Comparison of ENCODE assay signal across 11 mouse cellular contexts in the genomic region with DNA sequence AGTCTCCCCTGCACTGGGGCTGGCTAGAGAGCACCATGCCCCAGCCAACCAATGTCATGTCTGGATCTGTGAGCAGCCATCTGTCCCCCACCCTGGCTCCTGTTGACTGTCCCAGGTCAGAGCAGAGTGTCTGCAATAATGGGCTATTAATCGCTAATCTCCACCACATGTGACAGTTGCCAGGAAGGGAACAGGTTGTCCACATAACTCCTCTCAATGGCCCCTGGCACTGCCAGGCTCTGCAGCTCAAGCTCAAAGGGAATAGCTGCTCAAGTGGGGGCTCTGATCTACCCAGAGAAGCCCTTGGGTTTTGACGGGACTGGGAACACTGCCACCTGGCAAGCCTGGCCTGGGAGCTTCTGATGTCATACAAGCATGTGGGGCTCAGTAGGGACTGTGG.
DNase-seq lines count a peak whose midpoint lies in the region; ATAC-seq and TF ChIP-seq lines count a peak whose summit lies in the region.
"Had no signal": no experiment of that assay in that cellular context is flagged by ENCODE, and none has a peak within 500 bp of the region (broad histone marks: within the 10 kb centered on the region; RNA-seq: fewer than 3 reads in every experiment).

No protein-coding gene starts in this region.

- H3K9me3 ChIP-seq in neural tube, embryonic 13.5 days, result no peaks in the 10 kb centered on the region
- H3K9me3 ChIP-seq in midbrain, postnatal 0 days (ENCODE audit: low read length), result no peaks in the 10 kb centered on the region

- no peak for TF ChIP-seq CTCF in midbrain, postnatal 0 days (IDR thresholded peaks at IDR 0.05)

- 63% methylated on average over 2 of the region's 2 CpGs for WGBS in neural tube, embryonic 13.5 days
- WGBS in midbrain, postnatal 0 days, result 49% methylated on average over 2 of the region's 2 CpGs

- ATAC-seq in neural tube, embryonic 13.5 days (ENCODE audit: low read depth), result peak; percentile 36; the same call in 1 of the 2 replicates
- ATAC-seq in midbrain, postnatal 0 days (ENCODE audit: low FRiP score), result peak; percentile 65; the same call in 1 of the 2 replicates
- ATAC-seq: activated CD4-positive, CD25-positive, alpha-beta regulatory T cell, adult 4 months; intestine, embryonic 16.5 days had no signal

- H3K27ac ChIP-seq in neural tube, embryonic 13.5 days (replicated peaks), result no peak overlapping the region
- H3K27ac ChIP-seq in midbrain, postnatal 0 days (ENCODE audit: low read depth, low read length), result no peak overlapping the region

- no peak overlapping the region for H3K4me3 ChIP-seq in neural tube, embryonic 13.5 days
- no peak overlapping the region for H3K4me3 ChIP-seq in midbrain, postnatal 0 days (ENCODE audit: low read depth, low read length)

- DNase-seq in gastrocnemius, postnatal 10 days, result peak; percentile 51
- DNase-seq in gastrocnemius, adult 18-20 months (ENCODE audit: low spot score), result no peak
- DNase-seq in neural tube, embryonic 10.5 days (ENCODE audit: extremely low spot score, low spot score), result no peak
- peak; percentile 42 to 65 for DNase-seq in cerebellum, postnatal 25 days
- DNase-seq in midbrain, postnatal 0 days (ENCODE audit: low spot score), result peak; percentile 82
- DNase-seq in kidney, postnatal 25 days, result no peak
- DNase-seq in testis, postnatal 10 days (ENCODE audit: low spot score), result no peak
- DNase-seq: thymus, postnatal 4 days had no signal

- no peaks in the 10 kb centered on the region for H3K36me3 ChIP-seq in neural tube, embryonic 13.5 days
- no peaks in the 10 kb centered on the region for H3K36me3 ChIP-seq in midbrain, postnatal 0 days (ENCODE audit: insufficient read depth, low read length)

- H3K4me1 ChIP-seq in neural tube, embryonic 13.5 days (replicated peaks), result no peaks in the 10 kb centered on the region
- no peaks in the 10 kb centered on the region for H3K4me1 ChIP-seq in midbrain, postnatal 0 days (ENCODE audit: insufficient read depth, low read length)

- no peak overlapping the region for H3K9ac ChIP-seq in neural tube, embryonic 13.5 days
- H3K9ac ChIP-seq in midbrain, postnatal 0 days (replicated peaks; ENCODE audit: low read length, poor library complexity, severe bottlenecking), result no peak overlapping the region

- H3K27me3 ChIP-seq in neural tube, embryonic 13.5 days, result peaks cover 16% of the 10 kb centered on the region
- H3K27me3 ChIP-seq in midbrain, postnatal 0 days (ENCODE audit: insufficient read depth, low read length), result no peaks in the 10 kb centered on the region

- H3K4me2 ChIP-seq in neural tube, embryonic 13.5 days, result no peak overlapping the region
- H3K4me2 ChIP-seq in midbrain, postnatal 0 days (ENCODE audit: low read depth, low read length, poor library complexity, severe bottlenecking), result no peak overlapping the region

Comparison
In these comparisons a context has a peak if more than half of its experiments do, and no peak if none do; other contexts are left out.
1. DNase-seq: peak in gastrocnemius, postnatal 10 days (single experiment), cerebellum, postnatal 25 days (2 of 2) and midbrain, postnatal 0 days (single experiment); none in gastrocnemius, adult 18-20 months (single experiment), neural tube, embryonic 10.5 days (single experiment), kidney, postnatal 25 days (0 of 2) and testis, postnatal 10 days (single experiment).